Mouse (Mus musculus): ENCODE measurements around the gene Hadh.
A peak's percentile ranks its signal among the peaks of the same experiment; 100 is the strongest.

The Hadh gene

DNA sequence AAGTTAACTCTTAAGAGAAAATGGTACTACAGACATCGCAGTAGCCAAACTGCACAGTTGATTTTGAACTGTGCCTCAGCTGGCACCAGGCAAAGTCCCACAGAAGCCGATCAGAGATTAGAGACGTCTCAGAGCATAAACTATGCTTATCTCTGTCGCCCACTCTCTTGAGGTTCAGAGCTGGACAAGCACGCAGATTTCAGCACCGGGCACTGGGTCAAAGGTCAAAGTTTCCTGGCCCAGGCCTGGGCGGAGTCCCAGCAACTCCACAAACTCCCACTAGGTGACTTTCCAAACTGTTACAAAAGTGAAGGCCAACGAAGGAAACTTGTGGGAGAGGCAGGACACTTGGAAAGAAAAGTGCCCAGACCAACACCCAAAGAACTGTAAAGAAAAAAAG, 744 bp downstream of the Hadh start:
- peak; percentile 76 for DNase-seq (ENCODE audit: low read depth, low spot score)

DNA sequence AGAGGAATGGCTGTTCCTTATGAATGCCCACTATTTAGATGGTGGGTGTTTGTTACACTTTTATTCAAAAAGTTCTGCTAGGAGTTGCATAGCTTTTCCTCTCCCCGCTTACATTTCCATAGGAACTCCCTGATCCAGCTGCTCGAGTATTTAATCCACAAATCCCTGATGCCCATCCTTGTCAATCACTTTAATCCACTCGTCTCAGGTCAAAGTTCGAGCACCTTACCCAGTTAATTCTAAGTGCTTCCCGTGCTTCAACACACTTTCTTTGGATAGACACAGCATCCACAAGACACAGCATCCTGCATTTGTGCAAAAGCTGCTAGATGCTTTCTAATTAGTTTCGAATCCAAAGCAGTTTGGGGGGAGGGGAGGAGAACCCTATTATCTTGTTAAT, 1.5 kb downstream of the Hadh start:
- DNase-seq (ENCODE audit: low read depth, low spot score), result no peak

DNA sequence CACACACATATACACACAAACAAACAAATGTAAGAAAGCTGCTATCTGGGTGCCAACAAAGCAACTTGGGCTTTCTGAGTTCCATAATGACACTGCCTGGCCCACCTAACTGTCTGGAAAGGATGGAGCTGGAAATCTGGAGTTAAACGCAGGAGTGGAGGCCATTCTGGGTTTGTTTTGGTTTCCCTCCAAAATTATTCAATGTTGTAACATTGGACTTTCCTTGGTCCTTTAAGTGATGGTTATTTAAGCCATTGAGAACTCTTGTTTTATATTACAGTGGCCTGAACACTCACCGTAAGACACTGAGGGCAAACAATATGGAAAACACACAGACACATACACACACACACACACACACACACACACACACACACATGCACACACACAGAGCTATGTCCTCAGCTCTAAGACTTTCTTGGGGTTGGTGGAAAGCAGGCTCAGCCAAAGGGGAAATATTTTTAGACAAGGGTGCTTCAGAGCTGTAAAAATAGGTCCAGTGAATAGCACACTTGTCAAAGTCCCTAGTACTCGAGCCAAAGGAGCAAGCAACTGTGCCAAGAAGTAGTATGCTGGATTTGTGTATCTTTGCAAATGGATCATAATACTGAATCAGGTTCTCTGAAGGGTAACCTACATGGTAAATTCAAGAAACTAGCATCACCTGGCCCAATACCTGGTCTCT, 5.4 kb downstream of the Hadh start:
- no peak for DNase-seq (ENCODE audit: low read depth, low spot score)

DNA sequence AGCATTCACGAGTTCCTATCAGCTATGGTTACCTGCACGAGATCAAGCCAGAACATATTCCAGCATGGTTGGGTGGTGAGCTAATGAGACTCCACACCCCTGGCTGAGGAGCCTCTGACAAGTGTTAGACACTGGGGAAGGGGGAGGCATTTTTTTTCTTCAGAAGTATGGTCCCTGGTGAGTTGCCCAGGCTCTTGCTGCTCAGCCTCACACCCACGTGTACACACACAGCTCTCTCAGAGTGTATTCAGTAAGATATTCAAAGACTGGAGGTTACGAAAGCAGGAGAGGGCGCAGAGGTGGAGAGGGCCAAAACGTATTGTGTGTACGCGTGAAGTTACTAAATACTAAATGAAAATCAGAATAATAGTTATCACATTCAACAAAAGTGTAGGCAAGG, 6.4 kb downstream of the Hadh start:
- DNase-seq (ENCODE audit: low read depth, low spot score), result no peak

DNA sequence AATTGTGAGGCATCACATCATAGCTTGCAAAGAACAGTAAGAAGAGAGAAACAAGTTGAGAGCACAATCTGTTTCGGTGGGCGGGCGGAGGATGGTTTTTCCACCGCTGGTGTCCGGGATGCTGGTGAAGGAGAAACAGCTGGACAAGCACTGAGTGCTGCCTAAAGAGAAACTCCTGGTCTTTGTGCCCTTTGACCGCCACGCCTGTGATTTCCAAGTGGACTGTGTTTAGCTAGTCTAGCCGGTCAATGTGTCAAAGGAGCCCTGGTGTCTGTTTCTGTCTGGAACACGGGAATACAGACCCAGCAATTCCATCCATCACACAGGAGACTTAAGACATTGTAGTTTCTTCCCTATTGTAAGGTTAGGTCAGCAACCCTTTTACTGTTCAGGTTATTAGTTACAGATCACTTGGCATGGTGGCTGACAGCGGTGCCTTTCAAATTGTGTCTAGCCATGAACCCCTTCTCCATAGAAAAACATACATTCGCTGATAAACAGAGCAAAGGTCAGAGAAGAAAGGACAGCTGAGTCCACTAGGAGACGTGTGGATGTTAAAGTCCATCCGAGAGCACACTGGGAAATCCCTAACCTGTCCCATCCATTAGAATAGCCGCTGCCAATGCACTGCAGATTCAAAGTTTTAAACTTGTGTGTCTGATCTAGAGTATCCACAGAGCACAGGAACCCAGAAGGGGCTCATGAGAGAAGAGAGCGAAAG, 8.0 kb downstream of the Hadh start:
- no peak for DNase-seq (ENCODE audit: low read depth, low spot score)

DNA sequence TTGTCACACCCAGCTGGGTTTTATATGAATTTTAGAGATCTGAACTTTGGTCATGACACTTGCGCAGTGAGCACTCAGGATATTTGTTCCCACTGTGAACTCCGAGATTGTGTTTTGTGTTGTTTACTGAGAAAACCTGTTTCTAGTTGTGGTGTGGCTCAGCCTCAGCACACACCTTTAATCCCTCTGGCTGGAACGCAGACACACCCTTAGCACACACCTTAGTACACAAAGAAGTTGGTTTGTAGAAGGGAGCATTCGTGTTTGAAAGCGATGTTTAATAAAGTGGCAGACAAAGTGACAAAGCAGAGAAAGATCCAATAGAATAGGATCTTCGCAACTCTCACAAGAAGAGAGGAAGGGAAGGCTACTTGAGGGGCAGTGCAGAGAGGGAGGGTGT, 11.5 kb downstream of the Hadh start:
- no peak for DNase-seq (ENCODE audit: low read depth, low spot score)

DNA sequence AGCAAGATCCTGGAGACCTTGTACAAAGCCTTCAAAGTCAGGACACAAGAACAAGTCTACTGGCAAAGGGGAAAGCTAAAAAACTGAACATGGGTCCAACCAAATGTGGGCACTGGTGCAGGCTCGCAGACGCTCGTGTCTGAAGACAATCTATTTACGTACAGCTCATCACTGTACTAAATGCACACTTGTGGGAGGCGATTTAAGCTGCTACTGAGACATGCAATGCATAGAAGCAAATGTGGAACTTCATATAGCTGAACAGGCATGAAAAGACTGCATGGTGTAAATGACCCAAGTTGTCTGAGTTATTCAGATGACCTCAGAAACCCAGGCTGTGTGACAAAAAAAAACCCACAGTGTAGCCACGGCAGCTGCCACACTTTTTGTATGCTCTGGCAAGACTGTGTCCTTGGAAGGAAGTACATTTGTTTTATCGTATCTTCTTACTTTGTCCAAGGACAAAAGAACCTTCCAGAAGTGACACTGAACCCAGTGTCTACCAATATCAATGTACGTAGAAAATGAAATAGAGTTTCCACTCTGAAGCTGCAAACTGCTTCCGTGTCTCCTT, 12.4 kb downstream of the Hadh start:
- no peak for DNase-seq (ENCODE audit: low read depth, low spot score)

DNA sequence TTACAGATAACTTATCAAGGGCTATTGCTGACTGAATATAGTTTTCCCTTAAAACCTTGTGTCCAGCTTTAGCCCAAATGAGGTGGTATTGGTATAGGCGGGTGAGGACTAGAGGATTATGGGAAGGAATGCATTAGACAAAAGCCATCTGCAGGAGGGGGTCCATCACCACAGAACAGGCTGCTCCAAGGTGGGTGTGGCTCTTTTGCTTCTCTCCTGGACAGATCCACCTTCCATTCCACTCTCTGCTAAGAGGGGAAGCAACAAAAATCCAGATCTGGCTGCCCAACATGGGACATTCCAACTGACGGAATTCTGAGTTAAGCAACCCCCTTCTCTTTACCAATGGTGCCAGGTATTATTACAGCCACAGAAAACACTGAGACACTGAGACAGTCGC, 13.0 kb downstream of the Hadh start:
- peak; percentile 40 for DNase-seq (ENCODE audit: low read depth, low spot score)

DNA sequence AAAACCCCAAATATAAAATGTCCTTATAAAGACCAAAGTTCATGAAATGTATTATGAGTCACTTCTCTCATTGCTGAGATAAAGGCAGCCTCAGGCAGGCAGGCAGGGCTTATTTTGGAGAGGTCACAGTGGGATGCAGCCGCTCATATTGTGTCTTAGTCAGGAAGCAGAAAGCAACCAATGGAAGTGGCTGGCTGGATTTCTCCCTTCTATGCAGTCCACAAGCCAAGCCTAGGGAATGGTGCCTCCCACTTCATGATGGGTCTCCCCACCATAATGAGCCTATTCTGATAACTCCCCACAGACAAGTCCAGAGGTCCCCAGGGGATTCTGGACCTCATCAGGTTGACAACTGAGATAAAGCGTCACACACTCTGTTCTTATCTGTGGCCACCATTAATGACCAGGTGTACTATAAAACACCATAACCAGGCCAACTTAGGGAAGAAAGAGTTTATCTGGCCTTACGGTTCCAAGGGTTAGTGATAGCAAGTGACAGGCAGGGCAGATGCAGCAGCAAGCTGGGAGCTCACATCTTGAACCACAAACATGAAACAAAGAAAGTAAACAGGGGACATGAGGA, 16.4 kb downstream of the Hadh start:
- DNase-seq (ENCODE audit: low read depth, low spot score), result no peak

DNA sequence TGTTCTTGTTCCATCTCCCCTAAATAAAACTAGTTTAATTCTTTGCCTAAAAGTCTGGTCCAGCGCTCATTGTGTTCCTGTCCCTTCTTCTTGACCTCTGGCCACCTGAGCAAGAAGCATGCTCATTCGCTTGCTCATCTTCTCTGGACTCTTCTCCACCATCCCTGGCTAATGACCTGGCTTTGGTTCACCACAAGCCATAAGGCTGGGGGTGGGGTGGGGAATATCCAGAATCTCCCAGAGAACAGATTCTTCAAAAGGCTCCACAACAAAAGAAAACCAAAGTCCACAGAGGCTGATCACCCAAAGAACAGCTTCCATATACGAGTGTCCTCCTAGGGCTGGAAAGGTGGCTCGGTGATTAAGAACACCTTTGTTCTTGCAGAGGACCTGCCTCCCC, 16.9 kb downstream of the Hadh start:
- DNase-seq (ENCODE audit: low read depth, low spot score), result no peak

DNA sequence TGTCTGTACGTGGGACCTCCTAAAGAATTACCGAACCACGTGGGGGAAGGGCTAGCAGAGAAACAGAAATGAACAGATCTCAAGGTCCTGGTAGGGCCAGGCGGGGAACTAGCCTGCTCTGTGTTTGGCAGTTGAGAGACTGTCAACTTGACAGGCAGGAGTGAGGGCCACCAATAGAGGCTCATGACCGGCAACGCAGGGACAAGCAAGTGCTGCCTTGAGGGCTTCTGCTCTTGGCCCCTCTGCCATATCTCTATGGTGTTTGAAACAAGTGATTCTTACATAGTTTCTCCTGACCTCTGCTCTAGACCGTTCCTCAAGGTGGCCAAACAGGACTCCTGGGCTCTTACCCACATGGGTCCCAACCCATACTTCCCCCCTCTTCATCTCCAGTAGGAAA, 20.3 kb downstream of the Hadh start:
- no peak for DNase-seq (ENCODE audit: low read depth, low spot score)

DNA sequence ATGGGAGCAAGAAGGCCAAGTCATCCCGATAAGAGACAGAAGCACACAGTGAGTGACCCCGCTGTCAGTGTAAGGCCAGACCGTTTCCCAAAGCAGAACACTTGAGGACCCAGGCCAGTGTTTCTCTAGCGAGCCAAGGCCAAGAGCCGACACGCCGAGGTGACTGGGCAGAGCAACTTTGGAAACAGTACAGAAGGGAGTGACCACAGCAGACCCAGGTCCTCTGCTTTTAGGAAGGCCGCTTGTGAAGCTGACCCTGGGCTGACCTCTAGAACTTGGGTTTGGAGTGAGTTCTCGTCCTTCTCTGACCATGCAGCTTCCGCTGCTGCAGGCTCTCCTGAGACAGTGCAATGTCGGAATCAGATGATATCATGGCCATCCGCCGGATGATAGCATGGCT, 20.9 kb downstream of the Hadh start:
- no peak for DNase-seq (ENCODE audit: low read depth, low spot score)

DNA sequence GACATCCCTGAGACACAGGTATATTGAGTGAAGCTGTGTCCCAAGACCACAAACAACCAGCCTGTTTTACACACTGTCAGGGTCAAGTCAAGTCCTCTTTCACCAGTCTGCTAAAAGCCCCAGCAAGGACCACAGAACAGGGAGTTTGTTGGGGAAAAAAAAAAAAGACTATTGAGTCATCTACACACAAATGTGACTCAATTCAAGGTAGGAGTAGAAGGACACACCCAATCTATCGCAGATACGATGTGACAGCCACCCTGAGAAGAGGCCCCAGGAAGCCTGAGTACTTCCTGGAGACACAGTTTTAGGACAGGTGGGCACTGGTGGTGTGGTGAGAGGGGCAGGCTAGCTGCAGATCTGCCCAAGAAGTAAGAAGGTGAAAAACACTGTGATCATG, 21.6 kb downstream of the Hadh start:
- no peak for DNase-seq (ENCODE audit: low read depth, low spot score)

DNA sequence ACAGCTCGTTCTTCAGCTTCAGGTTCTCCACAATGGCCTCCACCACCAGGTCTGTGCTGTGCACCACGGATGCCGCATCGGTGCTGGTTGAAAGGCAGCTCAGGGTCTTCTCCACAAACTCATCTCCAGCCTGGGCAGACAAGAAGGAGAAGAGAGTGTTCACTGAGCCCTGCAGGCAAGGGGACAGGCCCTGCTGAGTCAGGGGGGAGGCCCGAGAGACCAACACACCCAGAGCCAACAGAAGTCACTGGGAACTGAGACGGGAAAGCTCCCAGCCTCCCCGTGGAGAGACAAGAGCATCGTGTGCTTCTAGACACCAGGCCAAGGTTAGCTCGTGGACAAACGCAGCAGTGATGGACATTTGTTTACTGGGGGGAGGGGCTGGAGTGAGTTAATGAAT, 23.5 kb downstream of the Hadh start:
- no peak for DNase-seq (ENCODE audit: low read depth, low spot score)

DNA sequence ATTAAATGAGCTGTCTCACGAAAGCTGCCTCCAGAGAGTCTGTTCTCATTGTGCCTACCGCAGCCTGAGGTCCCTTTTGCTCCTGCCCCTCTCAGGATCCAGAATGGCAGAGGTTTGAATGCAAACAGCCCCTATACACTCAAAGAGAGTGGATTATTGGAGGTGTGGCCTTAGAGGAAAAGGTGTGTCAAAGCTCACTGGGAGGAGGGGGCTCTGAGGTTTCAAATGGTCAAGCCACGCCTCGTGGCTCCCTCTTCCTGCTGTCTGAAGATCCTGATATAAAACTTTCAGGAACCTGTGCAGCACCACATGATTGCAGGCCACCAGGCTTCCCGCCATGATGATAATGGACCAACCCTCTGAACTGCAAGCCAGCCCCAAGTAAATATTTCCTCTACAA, 24.1 kb downstream of the Hadh start:
- peak; percentile 32 for DNase-seq (ENCODE audit: low read depth, low spot score)

DNA sequence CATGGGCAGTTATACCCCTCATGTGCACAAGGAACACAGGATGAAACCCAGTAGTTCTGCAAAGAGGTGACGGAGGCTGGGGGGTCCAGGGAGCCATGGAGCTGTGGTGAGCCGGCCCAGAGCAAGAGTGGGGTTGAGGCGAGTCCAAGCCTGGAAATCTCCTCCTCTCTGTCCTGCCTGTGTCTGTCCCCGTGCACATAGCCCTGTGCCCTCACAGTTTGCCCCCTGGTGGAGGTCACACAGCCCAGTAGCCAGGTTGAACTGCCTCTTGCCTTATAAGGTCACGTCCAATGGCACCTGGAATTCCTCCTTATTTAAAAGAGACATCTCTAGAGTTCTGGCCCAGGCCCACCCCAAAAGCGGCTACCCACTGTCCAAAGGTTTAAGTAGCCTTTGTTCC, 24.5 kb downstream of the Hadh start:
- peak; percentile 50 for DNase-seq (ENCODE audit: low read depth, low spot score)

DNA sequence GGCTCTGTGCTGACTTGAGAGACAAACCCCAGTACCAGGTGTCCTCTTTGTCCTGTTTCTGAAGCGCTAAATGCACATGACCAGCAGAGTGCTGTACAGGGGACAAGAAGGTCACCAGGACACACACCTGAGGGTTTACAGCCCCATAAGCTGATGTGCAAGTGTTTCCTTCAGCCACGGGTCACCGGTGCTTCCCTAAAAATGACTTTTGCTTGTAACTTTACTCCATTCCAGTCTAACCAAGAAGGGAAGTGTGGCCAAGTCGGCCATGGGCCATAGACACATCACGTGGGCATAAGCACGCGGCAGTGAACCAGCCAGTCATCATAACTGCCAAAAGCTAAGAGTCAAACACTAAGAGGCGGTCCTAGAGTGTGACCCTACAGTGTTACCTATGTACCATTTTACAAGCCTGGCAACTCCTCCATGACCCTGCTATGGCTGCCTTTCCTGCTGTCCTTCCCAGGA, 25.3 kb downstream of the Hadh start:
- no peak for DNase-seq (ENCODE audit: low read depth, low spot score)

DNA sequence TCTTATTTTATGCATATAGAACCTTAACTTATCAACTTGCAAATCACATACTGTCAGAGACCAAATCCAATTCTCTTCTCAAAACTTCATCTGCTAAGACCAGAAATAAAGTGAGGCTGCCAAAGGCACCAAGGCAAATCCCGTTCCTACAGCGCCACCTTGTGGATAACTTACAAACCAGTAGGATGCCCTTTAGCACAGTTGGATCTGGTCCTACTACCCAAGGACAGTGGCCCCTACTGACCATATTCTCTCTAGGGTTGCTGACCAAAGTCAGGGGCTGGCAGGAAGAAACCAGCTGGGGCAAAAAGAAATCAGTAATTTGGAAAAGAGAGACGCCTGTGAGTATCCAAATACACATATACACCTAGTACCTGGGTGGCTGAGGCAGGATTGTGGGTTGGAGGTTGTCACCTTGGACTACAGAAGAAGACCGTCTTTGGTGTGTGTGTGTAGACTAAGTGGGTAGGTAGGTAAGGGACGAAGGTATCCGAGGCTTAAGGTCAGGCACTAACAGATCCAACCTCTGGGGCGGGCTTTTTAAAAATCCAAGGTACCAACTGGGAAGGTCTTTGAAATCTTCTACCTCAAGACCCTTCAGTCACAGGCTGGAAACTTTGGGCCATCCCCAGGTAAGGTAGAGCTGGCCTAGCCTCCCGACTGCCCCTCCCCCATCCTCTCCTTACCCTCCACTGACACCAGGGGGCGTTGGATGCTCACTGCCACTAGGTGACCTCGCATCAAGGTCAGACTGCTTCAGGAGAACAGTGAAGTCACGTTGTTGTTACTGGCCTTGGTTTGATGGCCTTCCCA, 25.9 kb downstream of the Hadh start:
- peak; percentile 84 for DNase-seq (ENCODE audit: low read depth, low spot score)

DNA sequence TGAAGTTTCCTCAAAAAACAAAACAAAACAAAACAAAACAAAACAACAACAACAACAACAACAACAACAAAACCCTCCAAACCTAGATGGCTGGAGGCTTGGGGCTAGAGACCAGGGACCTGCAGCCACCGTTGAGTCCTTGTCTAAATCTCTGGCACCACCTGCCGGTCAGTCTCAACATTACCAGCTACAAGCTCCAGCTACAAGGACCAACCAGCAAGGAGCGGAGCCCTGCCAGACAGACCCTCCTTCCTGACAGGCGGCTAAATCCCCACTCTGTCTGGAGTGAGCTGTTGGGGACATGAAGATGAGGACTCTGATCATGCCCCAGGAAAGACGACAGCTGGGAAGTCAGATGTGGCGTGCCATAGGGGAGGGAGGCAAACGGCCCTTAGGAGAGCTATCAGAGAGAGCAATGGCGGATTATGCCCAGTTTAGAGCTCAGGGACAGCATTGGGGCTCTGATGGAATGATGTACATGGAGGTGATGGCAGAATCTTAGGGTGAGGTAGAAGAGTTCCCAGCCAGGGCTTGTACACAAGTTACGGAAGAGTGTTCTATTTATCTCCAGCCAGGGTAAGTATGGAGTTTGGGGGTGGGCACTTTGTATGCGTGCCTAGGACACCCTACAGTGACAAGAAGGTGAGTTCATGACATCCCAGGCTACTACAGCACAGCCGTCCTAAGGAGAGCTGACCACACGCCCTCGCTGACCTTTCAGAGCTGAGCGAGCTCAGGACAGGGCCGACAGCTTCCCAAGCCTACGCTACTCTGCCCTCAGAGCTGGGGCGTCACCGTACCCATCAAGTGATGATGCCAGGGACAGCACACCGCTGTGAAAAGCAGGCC, 33.9 kb downstream of the Hadh start:
- DNase-seq (ENCODE audit: low read depth, low spot score), result peak; percentile 85

DNA sequence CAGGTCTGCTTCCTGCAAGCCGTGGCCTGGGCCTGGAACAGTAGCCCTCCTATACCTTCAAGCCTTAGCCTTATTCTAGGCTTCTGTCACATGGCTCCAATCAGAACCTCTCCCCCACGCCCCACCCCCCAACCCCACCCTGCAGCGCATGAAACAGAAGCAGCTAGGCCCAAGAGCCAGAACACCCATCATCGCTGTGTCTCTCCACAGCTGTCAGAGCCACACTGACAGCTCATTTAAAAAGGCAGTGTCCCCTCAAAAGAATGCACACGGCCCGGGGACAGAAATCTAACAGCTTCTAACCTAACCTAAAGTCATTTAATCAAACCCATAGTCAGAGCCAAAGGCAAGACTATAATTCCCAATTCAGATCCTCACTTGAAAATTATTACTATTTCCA, 34.8 kb downstream of the Hadh start:
- DNase-seq (ENCODE audit: low read depth, low spot score), result no peak

DNA sequence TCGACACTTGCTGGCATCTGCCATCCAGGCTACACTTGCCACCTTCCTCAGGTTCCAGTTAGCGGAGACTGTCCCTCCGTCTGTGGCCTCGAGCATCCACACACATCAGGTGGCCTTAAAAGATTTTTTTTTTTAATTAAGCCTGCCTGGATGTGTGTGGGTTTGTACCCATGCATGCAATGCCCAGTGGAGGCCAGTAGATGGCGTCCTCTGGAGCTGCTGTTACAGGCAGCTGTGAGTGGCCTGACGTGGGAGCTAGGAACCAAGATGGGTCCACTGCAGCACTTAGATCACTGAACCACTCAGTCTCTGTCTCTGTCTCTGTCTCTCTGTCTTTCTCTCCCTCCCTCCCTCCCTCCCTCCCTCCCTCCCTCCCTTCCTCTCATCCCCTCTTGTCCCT, 43.8 kb downstream of the Hadh start:
- peak; percentile 64 for DNase-seq (ENCODE audit: low read depth, low spot score)

Measured in ES-CJ7 (cell line).